Mouse (Mus musculus): ENCODE measurements around the gene Tmem91. TPM values are rescaled to one million over a fixed set of nuclear protein-coding genes. Genes with fewer than 3 reads are reported as not detected.
"Not testable (repeated sequence)": the region's sequence is repeated elsewhere in the genome, so short reads cannot be mapped to it uniquely, and the experiment has no call there.

Gene Tmem91
- total RNA-seq (2021) = not detected

GRCm38 (mm10) chr7:25674719-25675300 lies at the start of gene Tmem91:
Gene Tmem91, minus strand, starts transcription at chr7:25675166.
- intact Hi-C loops (cut with DNase I) = no loop called here

DNA sequence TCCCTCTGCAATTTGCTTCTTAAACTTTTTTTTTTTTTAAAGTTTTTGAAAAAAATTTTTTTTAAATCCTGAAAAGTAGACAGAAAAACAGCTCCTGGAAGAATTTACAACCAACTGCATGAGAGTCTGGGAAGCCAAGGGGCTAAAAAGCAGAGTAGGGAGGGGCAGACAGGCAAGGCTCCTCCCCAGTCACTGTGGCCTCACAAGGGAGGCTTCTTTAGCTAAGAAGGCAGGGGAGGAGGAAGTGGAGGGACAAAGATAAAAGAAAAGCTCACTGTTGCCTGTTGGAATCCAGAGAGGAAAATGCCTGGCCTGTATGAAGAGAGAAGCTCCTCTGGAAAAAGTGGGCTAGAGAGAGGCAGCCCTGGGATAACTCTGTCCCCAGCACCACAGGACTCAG lies 46.8 kb upstream of the Tmem91 start:
- intact Hi-C loops (cut with DNase I) = loop anchor here (2.0 kb wide), 1 partner anchor 31 kb away; no protein-coding TSS in a partner anchor
- not testable (repeated sequence) for DNase-seq

More at GRCm38 (mm10) chr7:25674719-25675300, at the start of gene Tmem91:
- no peak for DNase-seq

- intact Hi-C loops (cut with DNase I) = loop anchor here (1.0 to 2.0 kb wide), 2 partner anchors 32 to 85 kb away; no protein-coding TSS in a partner anchor
- DNase-seq = no peak
Measured at GRCm38 (mm10) chr7:25720760-25721159, 45.8 kb upstream of the Tmem91 start.

- intact Hi-C loops (cut with DNase I) = loop anchor here (1.0 to 2.0 kb wide), 2 partner anchors 33 to 85 kb away; no protein-coding TSS in a partner anchor
Measured at GRCm38 (mm10) chr7:25719761-25720610, 45.0 kb upstream of the Tmem91 start.

GRCm38 (mm10) chr7:25718788-25719417 lies 43.9 kb upstream of the Tmem91 start, which contains the start of gene Ccdc97:
Gene Ccdc97, minus strand, starts transcription at chr7:25719088.
- intact Hi-C loops (cut with DNase I) = loop anchor here (1.0 kb wide), 1 partner anchor 32 kb away; the partner anchor contains the start of gene Tgfb1
- DNase-seq = peak; percentile 92 to 94

More at GRCm38 (mm10) chr7:25719761-25720610, 45.0 kb upstream of the Tmem91 start:
- peak; percentile 85 to 92 for DNase-seq

GRCm38 (mm10) chr7:25717478-25717877 lies 42.5 kb upstream of the Tmem91 start:
- intact Hi-C loops (cut with DNase I) = no loop called here
- DNase-seq = no peak

DNA sequence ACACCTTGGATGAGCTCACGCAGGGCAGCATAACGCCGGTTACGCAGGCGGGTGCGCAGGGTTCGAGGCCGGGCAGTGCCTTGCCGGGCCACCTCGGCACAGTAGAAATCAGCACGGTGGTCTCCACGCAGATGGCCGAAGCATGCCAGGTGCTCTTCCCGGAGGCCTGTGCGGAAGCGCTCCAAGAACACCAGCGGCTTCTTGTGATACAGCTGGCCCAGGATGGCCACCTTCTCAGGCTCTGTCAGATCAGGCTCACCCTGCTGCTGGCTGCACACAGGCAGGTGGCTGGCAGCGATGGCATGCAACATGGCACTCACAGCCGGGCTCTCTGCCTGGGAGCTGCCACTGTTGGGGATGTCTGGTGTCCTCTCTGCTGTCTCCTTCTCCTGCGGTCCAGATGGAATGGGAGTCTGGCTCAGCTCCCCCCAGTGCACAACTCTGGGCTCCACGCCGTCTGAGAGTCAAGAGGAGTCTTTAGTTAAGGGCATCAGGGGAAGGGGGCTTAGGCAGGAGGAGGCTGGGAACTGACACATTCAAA lies 40.8 kb upstream of the Tmem91 start:
- intact Hi-C loops (cut with DNase I) = no loop called here
- no peak for DNase-seq

GRCm38 (mm10) chr7:25714581-25714980 lies 39.6 kb upstream of the Tmem91 start:
- no peak for DNase-seq
- intact Hi-C loops (cut with DNase I) = no loop called here

DNA sequence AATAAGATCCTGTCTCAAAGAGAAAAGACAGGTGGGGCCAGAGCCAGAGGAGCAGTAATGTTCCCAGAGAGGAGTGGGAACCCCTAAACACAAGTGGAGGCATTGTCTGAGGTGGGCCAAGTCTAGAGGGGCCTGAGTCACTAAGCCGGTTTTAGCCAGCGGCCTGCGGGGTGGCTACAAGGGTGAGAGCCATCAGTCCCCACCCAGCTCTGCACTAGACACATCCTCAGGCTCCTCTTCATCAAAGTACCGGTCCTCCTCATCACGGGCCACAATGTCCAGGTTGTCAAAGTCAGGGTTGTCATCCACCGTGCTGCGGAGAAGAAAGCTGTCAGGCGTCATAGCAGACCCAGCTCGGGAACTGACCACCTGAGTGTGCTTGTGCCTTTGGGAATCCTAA lies 37.8 kb upstream of the Tmem91 start:
- no peak for DNase-seq
- intact Hi-C loops (cut with DNase I) = no loop called here

- intact Hi-C loops (cut with DNase I) = loop anchor here (1.0 kb wide), 1 partner anchor 12 kb away; no protein-coding TSS in a partner anchor
- peak; percentile 61 to 69 for DNase-seq
Measured at GRCm38 (mm10) chr7:25711731-25712197, 36.8 kb upstream of the Tmem91 start.

DNA sequence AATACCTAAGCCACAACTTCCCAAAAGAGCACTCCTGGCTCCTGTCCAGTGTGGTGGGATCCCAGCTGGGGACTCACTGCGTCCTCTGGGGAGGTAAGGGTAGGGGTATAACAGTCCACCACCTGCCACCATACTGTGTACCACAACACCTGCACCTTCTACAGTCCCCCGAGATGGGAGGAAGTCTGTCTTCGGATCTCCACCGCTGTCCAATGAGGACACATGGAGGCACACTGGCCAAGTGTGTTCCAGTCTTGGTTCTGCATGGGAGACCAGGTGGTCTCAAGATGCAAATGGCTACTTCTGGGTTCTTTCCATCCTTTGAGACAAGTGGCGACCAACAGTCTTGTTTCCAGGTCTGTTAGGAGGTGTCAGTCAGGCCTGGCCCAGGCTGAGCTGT lies 36.2 kb upstream of the Tmem91 start:
- no peak for DNase-seq
- intact Hi-C loops (cut with DNase I) = loop anchor here (1.0 kb wide), 1 partner anchor 12 kb away; no protein-coding TSS in a partner anchor

DNA sequence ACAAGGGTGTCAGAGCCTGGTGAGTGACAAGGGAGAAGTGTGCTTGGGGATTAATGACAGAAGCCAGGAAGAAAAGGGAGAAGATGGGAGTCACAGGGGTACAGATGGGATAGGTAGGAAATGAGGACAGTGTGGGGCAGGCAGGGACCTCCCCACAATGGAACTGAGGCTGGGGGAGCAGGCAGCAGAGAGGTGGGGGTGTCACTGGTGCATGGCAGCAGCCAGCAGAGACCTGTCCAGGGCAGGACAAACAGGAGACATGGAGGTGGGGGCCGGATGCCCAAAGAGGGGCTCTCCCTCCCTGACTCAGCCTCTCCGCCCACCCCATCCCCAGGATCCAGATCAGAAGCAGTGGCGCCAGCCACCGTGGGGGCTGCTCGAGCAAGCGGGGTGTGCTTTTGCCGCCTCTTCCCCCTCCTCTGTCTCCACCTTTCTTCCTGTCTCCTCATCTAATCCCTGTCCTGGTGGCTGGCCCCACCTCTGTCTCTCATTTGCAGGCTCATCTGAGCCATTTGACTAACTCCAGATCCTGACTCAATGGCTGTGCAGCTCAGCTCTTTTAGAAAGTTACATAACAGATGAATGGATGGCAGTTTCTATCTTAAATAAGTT lies 35.7 kb upstream of the Tmem91 start:
- intact Hi-C loops (cut with DNase I) = loop anchor here (1.0 kb wide), 1 partner anchor 11 kb away; no protein-coding TSS in a partner anchor
- DNase-seq = peak in 1 of 2 experiments; percentile 33

DNA sequence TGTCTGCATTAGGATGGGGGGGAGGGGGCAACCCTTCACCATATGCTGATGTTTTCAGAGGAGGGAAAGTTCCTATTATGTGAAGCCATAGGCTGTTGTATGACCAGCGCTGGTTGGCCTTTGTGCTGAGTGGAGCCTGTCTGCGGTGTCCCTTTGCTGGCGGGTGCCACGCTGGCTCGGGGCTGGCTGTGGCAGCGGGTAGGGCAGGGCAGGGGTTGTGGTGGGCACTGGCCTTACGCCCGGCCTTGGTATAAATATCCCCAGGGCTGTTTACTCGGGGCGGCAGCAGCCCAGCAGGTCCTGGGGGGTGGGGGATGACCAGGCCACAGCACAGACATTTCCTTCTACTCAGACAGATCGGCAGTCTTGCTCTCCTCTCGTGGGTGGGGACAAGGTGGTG lies 35.0 kb upstream of the Tmem91 start:
- DNase-seq = peak in 1 of 2 experiments; percentile 51
- intact Hi-C loops (cut with DNase I) = no loop called here

- peak; percentile 63 to 71 for DNase-seq
- intact Hi-C loops (cut with DNase I) = no loop called here
Measured at GRCm38 (mm10) chr7:25707581-25708292, 32.8 kb upstream of the Tmem91 start.

GRCm38 (mm10) chr7:25706578-25707170 lies 31.7 kb upstream of the Tmem91 start:
- no peak for DNase-seq
- intact Hi-C loops (cut with DNase I) = loop anchor here (1.0 kb wide), 1 partner anchor 17 kb away; no protein-coding TSS in a partner anchor

- peak; percentile 49 to 59 for DNase-seq
- intact Hi-C loops (cut with DNase I) = loop anchor here (1.0 kb wide), 1 partner anchor 17 kb away; no protein-coding TSS in a partner anchor
Measured at GRCm38 (mm10) chr7:25705801-25706251, 30.9 kb upstream of the Tmem91 start.

- DNase-seq = no peak
- intact Hi-C loops (cut with DNase I) = no loop called here
Measured at GRCm38 (mm10) chr7:25704716-25705364, 29.9 kb upstream of the Tmem91 start.
